Mouse (Mus musculus) neural tube, embryonic 15.5 days (tissue): ENCODE results near the gene Tmem256. TPM values are rescaled to one million over a fixed set of nuclear protein-coding genes. Genes with fewer than 3 reads are reported as not detected.

Experiments used
- ATAC-seq: fragments of 200-750 bp; cut with Nextera tagmentation; 2 replicates; pipeline ENCODE4 v1.8.0; 2017; ENCODE audit warnings: mild to moderate bottlenecking, moderate TSS enrichment, moderate library complexity; ENCODE audit not compliant: low FRiP score
- H3K27ac ChIP-seq: fragments of 300-500 bp; sonication (generic); replicated peaks from 2 replicates; pipeline ENCODE4 v1.5.1; 2015; ENCODE audit warnings: mild to moderate bottlenecking, inconsistent platforms
- H3K27me3 ChIP-seq: fragments of 300-500 bp; sonication (generic); replicated peaks from 2 replicates; pipeline ENCODE4 v1.6.1; 2015; ENCODE audit warnings: inconsistent platforms
- H3K36me3 ChIP-seq: fragments of 300-500 bp; sonication (generic); 2 replicates; pipeline ENCODE4 v1.6.1; 2015; ENCODE audit warnings: inconsistent platforms
- H3K4me1 ChIP-seq: fragments of 300-500 bp; sonication (generic); 2 replicates; pipeline ENCODE4 v1.6.1; 2015; ENCODE audit warnings: inconsistent platforms
- H3K4me2 ChIP-seq: fragments of 300-500 bp; sonication (generic); 2 replicates; pipeline ENCODE4 v1.6.1; 2015; ENCODE audit warnings: inconsistent platforms, mild to moderate bottlenecking, moderate library complexity
- H3K4me3 ChIP-seq: fragments of 300-500 bp; sonication (generic); replicated peaks from 2 replicates; pipeline ENCODE4 v1.5.1; 2015; ENCODE audit warnings: mild to moderate bottlenecking, inconsistent platforms
- H3K9ac ChIP-seq: fragments of 300-500 bp; sonication (generic); replicated peaks from 2 replicates; pipeline ENCODE4 v1.6.1; 2015; ENCODE audit warnings: mild to moderate bottlenecking, inconsistent platforms
- H3K9me3 ChIP-seq: fragments of 300-500 bp; sonication (generic); replicated peaks from 2 replicates; pipeline ENCODE4 v1.6.1; 2016; ENCODE audit warnings: inconsistent platforms
- whole genome bisulfite sequencing: fragments of 180-500 bp; shearing (Covaris S2); methylation state at CpG from one replicate; pipeline ENCODE4 v1.1.7; 2015; ENCODE audit warnings: mixed read lengths; 5-methylcytosine and 5-hydroxymethylcytosine counted together
- polyA plus RNA-seq: library from polyadenylated mRNA; unstranded; fragments of >200 nt; fragmentation: Nextera tagmentation; extraction: Ambion mirVana; gene quantifications from 2 replicates; pipeline ENCODE4 v1.2.1, GENCODE M21; 2015

Gene Tmem256
- polyA plus RNA-seq, 1 experiment from 2014 or later, result 430 TPM

DNA sequence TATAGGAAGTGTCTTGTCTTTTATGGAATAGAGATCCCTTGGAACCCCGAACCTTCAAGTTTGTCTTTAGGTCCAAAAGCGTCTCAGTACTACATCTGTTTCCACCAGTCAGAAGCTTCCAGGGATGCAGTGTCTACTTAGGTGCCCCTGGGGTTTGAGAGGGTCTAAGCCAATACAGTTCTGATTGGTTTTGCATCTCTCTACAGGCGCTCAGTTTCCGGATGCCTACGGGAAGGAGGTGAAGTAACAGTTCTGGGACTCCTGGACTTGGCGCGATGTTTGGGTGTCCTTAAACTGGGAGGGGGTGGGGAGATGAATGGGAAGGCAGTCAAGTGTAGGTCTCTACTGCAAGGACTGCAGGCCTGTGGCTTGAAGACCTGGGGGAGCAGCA lies 395 bp downstream of the Tmem256 start:
- Histone ChIP-seq H3K9me3 (no peaks in the 10 kb centered on the region), H3K4me2 (peak overlapping the region; percentile 94), H3K9ac (peak overlapping the region; percentile 56), H3K4me3 (peak overlapping the region; percentile 89), H3K36me3 (peaks cover 1% of the 10 kb centered on the region; the same call in 1 of the 2 replicates), H3K27me3 (no peaks in the 10 kb centered on the region), H3K4me1 (peaks cover 35% of the 10 kb centered on the region), H3K27ac (peak overlapping the region; percentile 89)
- WGBS, result 2% methylated on average over 7 of the region's 7 CpGs
- ATAC-seq, result no peak

DNA sequence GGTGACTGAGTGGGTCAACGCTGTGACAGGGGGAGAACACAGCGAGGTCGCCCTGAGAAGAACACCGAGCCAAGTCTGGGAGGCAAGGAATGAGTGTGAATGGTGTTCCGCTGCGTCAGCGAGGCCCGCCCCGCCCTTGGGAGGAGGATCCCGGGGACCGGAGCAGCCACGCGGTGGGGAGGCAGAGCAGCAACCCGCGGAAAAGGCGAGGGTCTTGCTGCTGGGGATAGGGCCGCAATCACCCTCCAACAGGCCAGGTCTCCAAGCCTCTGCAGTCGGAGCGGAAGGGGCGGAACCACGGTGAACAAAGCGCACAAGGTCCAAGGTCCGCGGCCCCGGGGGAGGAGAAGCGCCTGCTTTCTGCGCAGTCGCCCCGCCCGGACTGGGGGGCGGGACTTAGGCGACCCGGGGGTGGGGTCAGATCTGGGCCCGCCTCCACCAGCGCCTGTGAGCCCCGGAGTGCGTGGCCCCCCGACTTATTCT lies 7.9 kb downstream of the Tmem256 start, which contains the start of gene Plscr3:
Gene Plscr3, plus strand, starts transcription at position 179 of the 483 bp plus-strand sequence.
- peak; percentile 95 for ATAC-seq
- Histone ChIP-seq H3K9me3 (no peaks in the 10 kb centered on the region), H3K9ac (peak within 1 kb of the TSS; percentile 81), H3K4me2 (peak within 1 kb of the TSS; percentile 85), H3K4me1 (peaks cover 33% of the 10 kb centered on the region), H3K27ac (peak within 1 kb of the TSS; percentile 93), H3K36me3 (peaks cover 32% of the 10 kb centered on the region), H3K27me3 (no peaks in the 10 kb centered on the region), H3K4me3 (peak within 1 kb of the TSS; percentile 66)
- WGBS, result 0% methylated on average over 36 of the region's 38 CpGs

DNA sequence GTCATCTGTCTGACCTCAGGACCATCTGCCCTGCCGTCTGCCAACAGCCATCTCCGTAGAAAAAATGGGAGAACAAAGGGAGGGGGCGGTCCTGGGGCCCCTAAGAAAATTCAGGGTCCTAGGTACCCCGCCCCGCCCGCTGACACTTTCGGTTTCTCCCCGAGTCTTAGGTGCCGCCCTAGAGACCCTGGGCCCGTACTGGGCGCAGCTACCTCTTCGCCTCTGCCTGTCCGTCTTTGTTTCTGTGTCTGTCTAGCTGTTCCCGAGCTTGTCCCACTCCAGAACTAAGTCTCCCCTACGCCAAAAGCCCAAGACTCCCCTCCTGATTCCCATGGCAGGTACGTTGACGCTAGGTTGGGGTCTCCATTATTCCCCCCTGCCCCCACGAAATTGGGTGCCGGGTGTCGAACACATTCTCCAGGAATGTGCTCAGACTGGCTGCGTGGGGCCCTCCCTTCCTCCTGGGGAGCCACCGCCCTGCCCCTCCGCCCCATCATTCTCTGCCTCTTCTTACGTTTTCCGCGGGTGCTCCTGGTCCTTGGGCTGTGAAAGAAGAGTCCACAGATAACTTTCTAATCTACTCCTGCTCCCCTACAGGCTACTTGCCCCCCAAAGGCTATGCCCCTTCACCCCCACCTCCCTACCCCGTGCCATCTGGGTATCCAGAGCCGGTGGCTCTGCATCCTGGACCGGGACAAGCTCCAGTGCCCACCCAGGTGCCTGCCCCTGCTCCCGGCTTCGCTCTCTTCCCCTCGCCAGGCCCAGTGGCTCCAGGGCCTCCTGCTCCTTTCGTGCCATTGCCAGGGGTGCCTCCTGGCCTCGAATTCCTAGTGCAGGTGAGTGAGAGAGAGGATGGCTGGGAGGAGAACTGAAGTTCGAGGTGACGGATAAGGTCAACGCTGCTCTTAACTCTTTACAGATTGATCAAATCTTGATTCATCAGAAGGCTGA lies 8.7 kb downstream of the Tmem256 start:
- WGBS, result 11% methylated on average over 34 of the region's 37 CpGs
- Histone ChIP-seq H3K4me3 (peak overlapping the region; percentile 66), H3K9me3 (no peaks in the 10 kb centered on the region), H3K36me3 (peaks cover 38% of the 10 kb centered on the region), H3K4me1 (peaks cover 33% of the 10 kb centered on the region), H3K27me3 (no peaks in the 10 kb centered on the region), H3K27ac (peak overlapping the region; percentile 93), H3K9ac (peak overlapping the region; percentile 81), H3K4me2 (peak overlapping the region; percentile 85)
- peak; percentile 45 for ATAC-seq

DNA sequence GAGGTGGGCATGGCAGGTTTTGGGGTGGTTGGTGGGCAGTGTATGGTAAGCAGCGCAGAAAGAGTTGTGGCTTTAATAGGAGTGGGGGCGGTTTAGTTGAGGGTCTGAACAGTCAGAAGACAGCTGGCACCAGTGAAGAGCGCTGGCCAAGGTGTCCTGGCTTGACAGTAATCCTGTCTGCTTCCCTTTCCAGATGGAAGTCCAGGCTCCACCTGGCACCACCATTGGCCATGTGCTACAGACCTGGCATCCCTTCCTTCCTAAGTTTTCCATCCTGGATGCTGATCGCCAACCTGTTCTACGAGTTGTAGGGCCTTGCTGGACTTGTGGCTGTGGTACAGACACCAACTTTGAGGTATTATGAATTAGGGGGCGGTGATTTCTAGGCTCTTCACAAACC lies 9.7 kb downstream of the Tmem256 start:
- no peak for ATAC-seq
- peaks cover 40% of the 10 kb centered on the region for H3K36me3 ChIP-seq
- no peaks in the 10 kb centered on the region for H3K9me3 ChIP-seq
- WGBS, result 95% methylated on average over 6 of the region's 6 CpGs
- no peak overlapping the region for H3K27ac ChIP-seq
- H3K4me2 ChIP-seq, result peak overlapping the region; percentile 85
- no peaks in the 10 kb centered on the region for H3K27me3 ChIP-seq
- H3K9ac ChIP-seq, result peak overlapping the region; percentile 81; the same call in 1 of the 2 replicates
- peaks cover 33% of the 10 kb centered on the region for H3K4me1 ChIP-seq
- H3K4me3 ChIP-seq, result peak overlapping the region; percentile 66

DNA sequence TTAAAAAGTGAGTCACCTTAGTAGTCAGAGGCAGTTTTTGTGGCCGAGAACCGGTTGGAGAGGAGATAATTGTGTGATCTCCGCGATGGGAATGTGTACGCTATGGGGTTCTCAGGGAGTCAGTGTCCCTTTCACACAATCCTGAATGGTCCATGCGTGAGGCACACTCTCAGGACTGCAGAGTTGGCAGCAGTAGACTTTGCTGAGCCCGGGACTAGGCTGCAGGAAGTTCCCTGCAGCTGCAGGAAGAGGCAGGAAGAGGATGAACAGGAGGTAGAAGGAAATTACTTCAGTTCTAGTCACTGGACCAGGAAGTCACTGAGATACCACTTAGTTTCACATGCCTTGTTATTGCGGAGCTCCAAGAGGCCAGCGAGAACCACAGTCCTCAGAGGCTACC lies 10.8 kb downstream of the Tmem256 start:
- Histone ChIP-seq H3K4me3 (no peak overlapping the region), H3K4me1 (peaks cover 33% of the 10 kb centered on the region), H3K27ac (no peak overlapping the region), H3K9me3 (no peaks in the 10 kb centered on the region), H3K27me3 (no peaks in the 10 kb centered on the region), H3K36me3 (peaks cover 40% of the 10 kb centered on the region), H3K9ac (no peak overlapping the region), H3K4me2 (no peak overlapping the region)
- 90% methylated on average over 9 of the region's 9 CpGs for WGBS
- ATAC-seq, result no peak

DNA sequence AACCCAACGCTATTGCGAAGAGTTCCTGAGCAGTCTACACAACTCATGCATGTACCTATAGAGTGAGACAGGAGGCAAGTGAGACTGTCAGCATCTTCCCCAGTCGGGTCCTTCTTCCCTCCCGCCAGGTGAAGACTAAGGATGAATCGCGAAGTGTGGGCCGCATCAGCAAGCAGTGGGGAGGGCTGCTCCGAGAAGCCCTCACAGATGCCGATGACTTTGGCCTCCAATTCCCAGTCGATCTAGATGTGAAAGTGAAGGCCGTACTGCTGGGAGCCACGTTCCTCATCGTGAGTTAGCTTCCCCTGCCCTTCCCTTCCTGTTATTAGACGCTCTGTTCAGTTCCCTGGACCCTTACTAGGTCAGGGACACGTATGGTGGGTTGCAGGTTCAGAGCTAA lies 11.6 kb downstream of the Tmem256 start:
- Histone ChIP-seq H3K27me3 (no peaks in the 10 kb centered on the region), H3K27ac (no peak overlapping the region), H3K4me2 (no peak overlapping the region), H3K9me3 (no peaks in the 10 kb centered on the region), H3K4me1 (peaks cover 33% of the 10 kb centered on the region), H3K4me3 (no peak overlapping the region), H3K9ac (no peak overlapping the region), H3K36me3 (peaks cover 40% of the 10 kb centered on the region)
- 92% methylated on average over 15 of the region's 15 CpGs for WGBS
- ATAC-seq, result no peak

DNA sequence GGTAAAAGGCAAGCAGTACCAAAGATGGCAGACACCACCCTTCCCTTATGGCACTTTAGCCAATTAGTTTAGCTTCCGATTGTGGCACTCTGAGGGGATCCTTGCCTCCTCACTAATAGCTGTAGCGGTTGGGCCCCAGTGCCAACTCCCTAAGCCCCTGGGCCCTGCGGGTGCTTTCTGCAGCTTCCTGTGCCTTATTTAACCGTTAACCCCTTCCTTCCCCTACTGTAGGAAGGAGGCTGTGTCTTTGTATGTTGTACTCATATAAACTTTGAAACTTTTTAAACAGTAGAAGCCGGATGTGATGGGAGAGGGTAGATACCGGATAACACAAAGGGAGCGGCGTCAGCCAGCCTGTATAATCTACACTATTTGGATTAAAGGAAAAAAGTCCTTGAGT lies 12.4 kb downstream of the Tmem256 start:
- Histone ChIP-seq H3K27me3 (no peaks in the 10 kb centered on the region), H3K4me2 (no peak overlapping the region), H3K4me1 (peaks cover 31% of the 10 kb centered on the region), H3K4me3 (no peak overlapping the region), H3K27ac (no peak overlapping the region), H3K9ac (no peak overlapping the region), H3K36me3 (peaks cover 40% of the 10 kb centered on the region), H3K9me3 (no peaks in the 10 kb centered on the region)
- 73% methylated on average over 8 of the region's 8 CpGs for WGBS
- ATAC-seq, result no peak

DNA sequence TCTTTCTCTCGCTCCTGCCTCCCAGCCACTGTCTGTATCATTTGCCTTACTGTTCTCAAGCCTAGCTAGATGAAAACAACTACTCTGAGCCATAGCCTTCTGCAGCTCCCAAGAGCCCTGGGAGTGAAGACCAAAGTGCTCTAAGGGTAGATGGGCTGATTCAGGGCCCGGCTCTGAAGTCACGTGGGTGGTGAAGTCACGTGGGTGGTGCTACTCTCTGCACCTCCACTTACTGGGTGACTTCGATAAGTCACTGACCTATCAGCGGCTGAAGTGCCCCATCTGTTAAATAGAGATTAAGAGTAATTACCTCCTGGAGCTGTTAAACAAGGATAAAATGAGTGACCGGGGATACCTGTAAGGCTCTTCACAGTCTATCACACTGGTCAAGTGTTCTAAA lies 15.7 kb downstream of the Tmem256 start:
- Histone ChIP-seq H3K4me1 (peaks cover 10% of the 10 kb centered on the region), H3K27me3 (peaks cover 16% of the 10 kb centered on the region), H3K9me3 (no peaks in the 10 kb centered on the region), H3K36me3 (peaks cover 31% of the 10 kb centered on the region), H3K4me2 (no peak overlapping the region), H3K4me3 (no peak overlapping the region), H3K27ac (no peak overlapping the region), H3K9ac (no peak overlapping the region)
- WGBS, result 74% methylated on average over 7 of the region's 7 CpGs
- no peak for ATAC-seq

DNA sequence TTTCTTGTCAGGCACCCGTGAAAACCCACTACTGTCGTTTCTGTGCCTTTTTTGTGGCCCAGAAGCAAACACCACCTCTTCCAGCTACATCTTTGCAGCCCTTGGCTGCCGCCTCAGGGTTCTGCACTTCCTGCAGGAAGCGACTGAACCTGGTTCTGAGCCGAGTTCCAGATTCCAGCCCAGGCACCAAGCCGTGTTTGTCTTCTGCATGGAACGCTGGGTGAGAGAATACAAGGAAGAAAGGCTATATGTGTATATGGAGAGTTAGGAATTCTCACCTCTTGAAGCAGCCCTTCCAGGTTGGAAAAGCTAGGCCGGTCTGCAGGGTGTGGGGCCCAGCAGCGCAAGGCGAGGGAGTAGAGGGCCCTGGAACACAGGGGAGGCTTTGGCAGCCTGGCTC lies 16.4 kb downstream of the Tmem256 start:
- WGBS, result 92% methylated on average over 10 of the region's 10 CpGs
- Histone ChIP-seq H3K9ac (no peak overlapping the region), H3K27me3 (peaks cover 20% of the 10 kb centered on the region), H3K4me1 (peaks cover 10% of the 10 kb centered on the region), H3K9me3 (no peaks in the 10 kb centered on the region), H3K4me3 (no peak overlapping the region), H3K27ac (no peak overlapping the region), H3K4me2 (no peak overlapping the region), H3K36me3 (peaks cover 24% of the 10 kb centered on the region)
- ATAC-seq, result no peak

DNA sequence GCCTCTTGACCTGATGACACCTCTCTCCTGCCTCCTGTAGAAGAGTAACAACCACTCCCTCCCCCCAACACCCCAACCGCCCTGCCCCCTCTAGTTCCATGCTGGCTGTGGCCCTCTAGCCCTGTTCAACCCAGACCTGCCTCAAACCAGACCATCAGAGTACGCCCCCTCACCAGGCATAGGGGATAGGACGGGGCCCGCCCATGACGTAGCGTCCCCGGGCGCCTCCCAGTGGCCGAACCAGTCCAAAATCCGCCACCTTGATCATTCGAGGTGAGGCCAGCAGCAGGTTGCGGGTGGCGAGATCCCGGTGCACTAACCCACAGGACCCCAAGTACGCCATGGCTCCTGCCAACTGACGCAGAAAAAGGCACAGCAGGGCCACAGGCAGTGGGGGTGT lies 17.0 kb downstream of the Tmem256 start:
- 30% methylated on average over 16 of the region's 16 CpGs for WGBS
- no peak for ATAC-seq
- Histone ChIP-seq H3K4me3 (no peak overlapping the region), H3K36me3 (peaks cover 18% of the 10 kb centered on the region), H3K27me3 (peaks cover 20% of the 10 kb centered on the region), H3K27ac (no peak overlapping the region), H3K9ac (no peak overlapping the region), H3K9me3 (no peaks in the 10 kb centered on the region), H3K4me2 (no peak overlapping the region), H3K4me1 (peaks cover 8% of the 10 kb centered on the region)

DNA sequence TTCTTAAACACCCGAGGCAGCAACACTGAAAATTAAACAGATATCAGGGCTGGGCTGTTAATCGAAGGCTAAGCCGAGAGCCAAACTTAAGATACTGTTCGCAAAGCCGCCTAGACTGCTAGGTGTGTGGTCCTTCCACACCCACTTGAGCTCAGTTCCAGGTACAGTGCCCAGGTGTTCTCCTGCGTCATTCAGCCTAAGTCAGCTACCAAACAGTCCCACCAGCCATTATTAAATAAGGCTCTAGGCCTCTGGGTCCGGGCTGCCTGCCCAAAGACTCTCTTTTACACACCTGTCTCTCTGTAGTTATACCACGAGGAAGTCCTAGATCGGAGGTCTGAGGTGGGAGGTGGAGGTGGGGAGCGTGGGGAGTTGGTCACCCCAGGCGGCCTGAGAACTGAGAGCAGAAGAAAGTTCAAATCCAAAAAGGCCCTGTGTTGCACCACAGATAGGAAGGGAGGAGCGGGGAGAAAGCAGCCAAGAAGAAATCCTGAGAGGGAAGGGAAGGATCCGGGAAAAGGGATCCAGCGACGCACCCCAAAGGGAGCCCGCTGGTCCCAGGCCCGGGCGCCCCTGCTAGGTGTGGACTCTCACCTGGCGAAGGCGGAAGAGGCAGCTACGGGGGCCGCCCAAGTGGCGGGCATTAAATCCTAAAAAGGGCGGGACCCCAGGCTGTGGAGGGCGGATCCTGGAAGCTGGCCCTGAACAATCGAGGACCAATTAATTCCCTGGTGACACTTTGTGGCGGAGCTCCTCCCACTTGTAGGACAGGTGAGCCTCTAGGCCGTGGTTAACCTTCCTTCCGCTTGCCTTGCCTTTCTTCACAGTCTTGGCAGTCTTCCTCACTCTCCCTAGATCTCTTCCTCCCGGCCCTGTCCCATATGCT lies 20.0 kb downstream of the Tmem256 start, which contains the start of gene Tnk1:
Gene Tnk1, minus strand, starts transcription at position 618 of the 886 bp plus-strand sequence.
- Histone ChIP-seq H3K4me1 (peaks cover 6% of the 10 kb centered on the region; the same call in 1 of the 2 replicates), H3K4me2 (no peak within 1 kb of the TSS), H3K4me3 (no peak within 1 kb of the TSS), H3K27ac (no peak within 1 kb of the TSS), H3K9me3 (no peaks in the 10 kb centered on the region), H3K27me3 (peaks cover 20% of the 10 kb centered on the region), H3K9ac (no peak within 1 kb of the TSS), H3K36me3 (no peaks in the 10 kb centered on the region)
- WGBS, result 20% methylated on average over 30 of the region's 30 CpGs
- no peak for ATAC-seq
